In genomic region chr6:35426301-35426700, GRCm38 (mm10) we compare ENCODE assay signal across 9 mouse cellular contexts.
DNase-seq lines count a peak whose midpoint lies in the region; ATAC-seq and TF ChIP-seq lines count a peak whose summit lies in the region.
"Had no signal": no experiment of that assay in that cellular context is flagged by ENCODE, and none has a peak within 500 bp of the region (broad histone marks: within the 10 kb centered on the region; RNA-seq: fewer than 3 reads in every experiment).

No protein-coding gene starts in this region.

- H3K4me2 ChIP-seq in kidney, embryonic 16.5 days (replicated peaks; ENCODE audit: low read depth, low read length), result no peak overlapping the region
- H3K4me2 ChIP-seq: neural tube, embryonic 15.5 days had no signal

- H3K9me3 ChIP-seq in kidney, embryonic 16.5 days (ENCODE audit: low read length), result no peaks in the 10 kb centered on the region
- H3K9me3 ChIP-seq: neural tube, embryonic 15.5 days had no signal

- H3K9ac ChIP-seq in kidney, embryonic 16.5 days (replicated peaks; ENCODE audit: low read length), result no peak overlapping the region
- H3K9ac ChIP-seq: neural tube, embryonic 15.5 days had no signal

- H3K4me1 ChIP-seq in kidney, embryonic 16.5 days (ENCODE audit: insufficient read depth, low read length), result no peaks in the 10 kb centered on the region
- H3K4me1 ChIP-seq: neural tube, embryonic 15.5 days had no signal

- H3K27me3 ChIP-seq in kidney, embryonic 16.5 days (ENCODE audit: insufficient read depth, low read length), result no peaks in the 10 kb centered on the region
- H3K27me3 ChIP-seq: neural tube, embryonic 15.5 days had no signal

- no peaks in the 10 kb centered on the region for H3K36me3 ChIP-seq in kidney, embryonic 16.5 days (ENCODE audit: insufficient read depth, low read length)
- H3K36me3 ChIP-seq: neural tube, embryonic 15.5 days had no signal

- intact Hi-C loops in heart, postnatal 36 days (cut with DNase I), result no loop called here
- intact Hi-C loops in gastrocnemius, adult 2 months (cut with DNase I), result no loop called here

- 79% methylated on average over 3 of the region's 3 CpGs for WGBS in kidney, embryonic 16.5 days

- TF ChIP-seq CTCF in gastrocnemius, adult 2 months (IDR thresholded peaks at IDR 0.05), result no peak

- no peak for ATAC-seq in CD4-positive, CD25-positive, alpha-beta regulatory T cell, adult 4 months
- ATAC-seq in kidney, embryonic 16.5 days (ENCODE audit: low FRiP score, low TSS enrichment), result no peak

- peak; percentile 87 for DNase-seq in heart, adult 11 months
- no peak for DNase-seq in heart, postnatal 36 days
- peak; percentile 17 for DNase-seq in adipocyte (ENCODE audit: low spot score)
- DNase-seq in gastrocnemius, adult 2 months, result peak; percentile 66
- peak; percentile 52 for DNase-seq in lung, postnatal 14 days
- no peak for DNase-seq in spleen, postnatal 4 days (ENCODE audit: low spot score in 2 of 2)

- no peak overlapping the region for H3K4me3 ChIP-seq in gastrocnemius, adult 2 months
- no peak overlapping the region for H3K4me3 ChIP-seq in kidney, embryonic 16.5 days (ENCODE audit: low read length)
- H3K4me3 ChIP-seq: neural tube, embryonic 15.5 days had no signal

- peak overlapping the region; percentile 68; the same call in 1 of the 2 replicates for H3K27ac ChIP-seq in gastrocnemius, adult 2 months
- H3K27ac ChIP-seq in kidney, embryonic 16.5 days (ENCODE audit: low read length), result no peak overlapping the region
- H3K27ac ChIP-seq: neural tube, embryonic 15.5 days had no signal

Comparison
In these comparisons a context has a peak if more than half of its experiments do, and no peak if none do; other contexts are left out.
1. DNase-seq: peak in heart, adult 11 months (single experiment), adipocyte (single experiment), gastrocnemius, adult 2 months (single experiment) and lung, postnatal 14 days (single experiment); none in heart, postnatal 36 days (0 of 2) and spleen, postnatal 4 days (0 of 2).